Mouse (Mus musculus) kidney, postnatal 0 days (tissue): Measurements from ENCODE around the gene Prrt4. TPM values are rescaled to one million over a fixed set of nuclear protein-coding genes. Genes with fewer than 3 reads are reported as not detected.
A peak's percentile ranks its signal among the peaks of the same experiment; 100 is the strongest.

Source experiments
- ATAC-seq: fragments of 200-750 bp; cut with Nextera tagmentation; replicated peaks from 2 replicates; pipeline ENCODE4 v1.8.0; 2017; ENCODE audit warnings: low read depth, moderate number of reproducible peaks, moderate TSS enrichment, moderate library complexity; ENCODE audit not compliant: low FRiP score
- DNase-seq: peaks from one replicate; pipeline ENCODE4 v3.0.0-alpha.2; 2016; ENCODE audit warnings: low spot score
- H3K27ac ChIP-seq: fragments of 300-500 bp; sonication (generic); 2 replicates; pipeline ENCODE4 v1.5.1; 2014; ENCODE audit warnings: mild to moderate bottlenecking
- H3K27me3 ChIP-seq: fragments of 300-500 bp; sonication (generic); 2 replicates; pipeline ENCODE4 v1.6.1; 2014; ENCODE audit warnings: low read length, mixed read lengths; ENCODE audit not compliant: insufficient read depth
- H3K36me3 ChIP-seq: fragments of 300-500 bp; sonication (generic); 2 replicates; pipeline ENCODE4 v1.6.1; 2014; ENCODE audit warnings: low read length, mixed read lengths; ENCODE audit not compliant: insufficient read depth
- H3K4me1 ChIP-seq: fragments of 300-500 bp; sonication (generic); replicated peaks from 2 replicates; pipeline ENCODE4 v1.6.1; 2014; ENCODE audit warnings: antibody characterized with exemption, low read length, mixed read lengths; ENCODE audit not compliant: insufficient read depth
- H3K4me2 ChIP-seq: fragments of 300-500 bp; sonication (generic); 2 replicates; pipeline ENCODE4 v1.6.1; 2014; ENCODE audit warnings: mild to moderate bottlenecking, low read length, moderate library complexity, mixed read lengths
- H3K4me3 ChIP-seq: fragments of 300-500 bp; sonication (generic); replicated peaks from 2 replicates; pipeline ENCODE4 v1.5.1; 2014; ENCODE audit warnings: low read depth, low read length
- H3K9ac ChIP-seq: fragments of 300-500 bp; sonication (generic); 2 replicates; pipeline ENCODE4 v1.6.1; 2014; ENCODE audit warnings: low read depth, low read length
- H3K9me3 ChIP-seq: fragments of 300-500 bp; sonication (generic); replicated peaks from 2 replicates; pipeline ENCODE4 v1.6.1; 2016; ENCODE audit warnings: low read length, inconsistent platforms, mixed read lengths
- CTCF ChIP-seq: IDR thresholded peaks from 2 replicates; pipeline ENCODE4 v1.5.1; 2016; ENCODE audit warnings: antibody characterized with exemption, low read depth, mild to moderate bottlenecking, moderate library complexity
- WGBS: fragments of 180-500 bp; shearing (Covaris S2); extraction: QIAGEN DNeasy Blood & Tissue Kit; methylation state at CpG from one replicate; pipeline ENCODE4 v1.1.7; 2014; 5-methylcytosine and 5-hydroxymethylcytosine counted together
- polyA plus RNA-seq: library from polyadenylated mRNA; unstranded; fragments of >200 nt; fragmentation: Nextera tagmentation; extraction: Ambion mirVana; gene quantifications from 2 replicates; pipeline ENCODE4 v1.2.1, GENCODE M21; 2015

The Prrt4 gene
- polyA plus RNA-seq, 1 experiment from 2014 or later = 0.76 TPM

DNA sequence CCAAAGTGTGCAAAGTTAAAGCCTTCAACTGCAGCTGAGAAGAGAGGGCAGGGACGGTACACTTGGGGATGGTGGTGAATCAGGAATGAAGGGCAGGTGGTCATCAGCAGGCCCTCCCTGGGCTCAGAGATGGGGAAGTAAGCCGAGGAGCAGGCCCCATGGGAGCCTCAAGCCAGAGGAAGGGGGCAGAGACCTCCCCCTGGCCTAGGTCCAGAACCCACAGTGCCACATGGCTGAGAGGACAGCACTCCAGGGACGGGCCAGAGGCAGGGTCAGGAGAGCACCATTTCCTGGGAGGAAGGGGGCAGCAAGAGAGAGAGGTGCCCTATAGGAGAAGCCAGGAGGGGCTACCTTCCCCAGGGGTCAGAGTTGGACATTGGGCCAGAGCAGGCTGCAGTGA is 21.1 kb upstream of the Prrt4 start:
- no peaks in the 10 kb centered on the region for H3K27me3 ChIP-seq
- WGBS = 60% methylated on average over 3 of the region's 3 CpGs
- H3K4me1 ChIP-seq = no peaks in the 10 kb centered on the region
- H3K9ac ChIP-seq = no peak overlapping the region
- DNase-seq = no peak
- ATAC-seq = no peak
- no peaks in the 10 kb centered on the region for H3K9me3 ChIP-seq
- no peak overlapping the region for H3K27ac ChIP-seq
- H3K4me3 ChIP-seq = no peak overlapping the region
- no peak for TF ChIP-seq CTCF
- peaks cover 16% of the 10 kb centered on the region for H3K36me3 ChIP-seq
- H3K4me2 ChIP-seq = no peak overlapping the region

DNA sequence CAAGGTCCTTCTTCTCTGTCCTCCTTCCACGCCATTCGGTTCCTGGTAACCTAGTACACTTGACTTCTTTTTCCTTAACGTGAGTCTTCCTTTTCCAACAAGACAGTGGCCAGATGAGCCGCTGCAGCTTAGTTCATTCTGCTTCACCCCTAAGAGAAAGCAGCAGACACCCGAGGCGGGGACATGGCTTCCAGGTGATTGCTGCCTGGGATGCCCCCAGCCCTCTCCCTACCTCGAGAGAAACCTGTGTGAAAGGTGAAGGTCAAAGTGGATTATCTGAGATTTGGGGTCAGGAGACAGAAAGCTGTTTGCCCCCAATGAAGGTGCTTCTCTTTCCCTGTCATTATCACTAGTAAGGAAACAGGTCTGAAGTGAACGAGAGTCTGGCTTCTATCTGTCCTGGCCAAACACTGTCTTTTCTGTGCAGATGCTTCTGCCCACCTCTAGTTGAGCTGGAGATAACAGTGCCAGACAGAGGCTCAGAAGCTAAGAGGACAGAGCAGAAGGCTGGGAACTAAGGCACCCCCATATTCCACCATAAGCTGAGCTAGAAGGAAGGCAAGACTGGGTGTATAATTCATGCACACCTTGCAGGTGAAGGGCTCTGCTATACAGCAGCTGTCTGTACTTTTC is 20.0 kb upstream of the Prrt4 start:
- peak overlapping the region; percentile 15; the same call in 1 of the 2 replicates for H3K4me3 ChIP-seq
- H3K27me3 ChIP-seq = no peaks in the 10 kb centered on the region
- TF ChIP-seq CTCF = no peak
- no peak for ATAC-seq
- H3K27ac ChIP-seq = no peak overlapping the region
- no peak overlapping the region for H3K9ac ChIP-seq
- no peaks in the 10 kb centered on the region for H3K9me3 ChIP-seq
- DNase-seq = no peak
- 40% methylated on average over 8 of the region's 8 CpGs for WGBS
- no peaks in the 10 kb centered on the region for H3K4me1 ChIP-seq
- H3K4me2 ChIP-seq = peak overlapping the region; percentile 46
- H3K36me3 ChIP-seq = peaks cover 16% of the 10 kb centered on the region

DNA sequence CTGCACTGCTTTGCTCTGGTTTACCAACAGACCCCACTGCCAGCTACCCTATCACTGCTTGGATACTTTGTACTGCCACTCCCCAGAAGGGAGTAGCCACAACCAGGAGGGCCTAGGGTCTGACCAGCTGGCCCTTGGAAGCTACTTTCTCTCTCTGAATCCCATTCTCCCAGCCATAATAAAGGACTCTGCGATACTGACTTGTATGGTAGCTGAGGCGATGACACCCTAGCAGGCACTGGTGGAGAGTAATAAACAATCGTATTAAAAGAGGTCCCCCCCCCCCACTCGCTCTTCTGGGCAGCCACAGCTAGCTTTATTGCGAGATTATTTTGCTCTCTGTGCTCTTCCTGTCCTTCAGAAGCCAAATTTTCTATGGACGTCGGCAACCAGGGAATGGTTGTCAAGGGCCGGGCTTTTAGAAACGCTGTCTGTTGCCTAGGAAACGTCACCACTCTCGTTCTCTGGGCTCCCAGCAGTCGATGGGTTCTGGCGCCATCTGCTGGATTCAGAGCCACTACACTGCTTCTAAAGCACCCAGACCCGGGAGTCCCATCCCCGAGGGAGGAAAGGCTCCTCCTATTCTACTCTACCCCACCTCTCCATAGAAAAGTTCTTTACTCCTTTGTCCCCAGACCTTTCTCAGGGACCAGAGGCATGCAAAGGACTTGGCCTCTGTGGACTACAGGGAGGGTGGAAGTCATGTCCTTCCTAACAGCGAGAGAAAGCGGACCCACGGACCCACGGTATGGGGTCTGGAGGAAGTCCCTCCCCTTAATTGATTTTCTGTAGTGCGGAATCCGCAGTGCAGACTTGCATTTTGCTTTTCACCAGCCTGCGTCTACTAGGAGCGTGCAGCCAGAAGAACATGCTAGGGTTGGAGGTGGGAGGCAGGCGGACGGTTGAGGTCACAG is 19.2 kb upstream of the Prrt4 start:
- WGBS = 11% methylated on average over 25 of the region's 25 CpGs
- peak; percentile 99 for DNase-seq
- H3K9ac ChIP-seq = no peak overlapping the region
- no peaks in the 10 kb centered on the region for H3K27me3 ChIP-seq
- H3K27ac ChIP-seq = no peak overlapping the region
- H3K36me3 ChIP-seq = peaks cover 13% of the 10 kb centered on the region
- ATAC-seq = peak; percentile 82
- no peaks in the 10 kb centered on the region for H3K4me1 ChIP-seq
- H3K4me3 ChIP-seq = peak overlapping the region; percentile 15
- peak overlapping the region; percentile 46 for H3K4me2 ChIP-seq
- peak; percentile 95 for TF ChIP-seq CTCF
- no peaks in the 10 kb centered on the region for H3K9me3 ChIP-seq

DNA sequence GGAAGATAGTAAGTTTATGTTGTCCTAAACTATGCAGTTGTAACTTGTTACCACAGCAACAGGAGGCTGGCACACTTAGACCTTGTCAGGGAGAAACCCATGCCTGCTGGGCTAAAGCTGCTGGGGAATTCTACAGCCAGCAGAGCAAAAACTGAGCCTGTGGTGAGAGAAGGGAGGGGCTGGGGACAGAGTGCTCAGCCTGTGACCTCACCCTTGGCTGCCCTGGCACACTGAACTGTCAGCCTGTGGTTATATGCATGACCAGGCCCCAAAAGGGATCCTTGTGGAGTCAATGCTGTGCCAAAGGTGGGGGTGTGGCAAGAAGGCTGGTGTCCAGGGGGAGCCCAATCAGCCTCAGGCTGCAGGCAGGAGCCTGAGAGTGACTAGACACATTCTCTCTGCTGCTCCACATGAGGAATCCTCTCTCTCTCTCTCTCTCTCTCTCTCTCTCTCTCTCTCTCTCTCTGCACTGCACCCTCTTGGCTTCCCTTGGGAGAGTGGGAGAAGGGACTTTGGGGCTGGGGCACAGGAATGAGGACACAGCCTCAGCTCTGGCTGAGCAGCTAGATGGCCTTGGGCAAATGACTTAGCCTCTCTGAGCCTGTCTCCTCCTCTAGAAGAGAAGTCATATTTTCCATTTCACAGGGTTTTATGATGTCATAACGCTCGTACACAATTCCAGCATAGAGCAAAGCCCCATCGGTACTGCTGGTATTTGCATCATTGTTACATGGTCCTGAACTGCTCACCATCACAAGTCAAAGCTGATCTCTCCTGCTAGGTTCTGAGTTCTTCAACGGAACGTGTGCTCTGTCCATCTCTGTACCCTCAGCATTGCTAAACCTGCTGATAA is 16.7 kb upstream of the Prrt4 start:
- Histone ChIP-seq H3K9ac (no peak overlapping the region), H3K4me2 (no peak overlapping the region), H3K4me1 (no peaks in the 10 kb centered on the region), H3K36me3 (no peaks in the 10 kb centered on the region), H3K9me3 (no peaks in the 10 kb centered on the region), H3K4me3 (no peak overlapping the region), H3K27me3 (no peaks in the 10 kb centered on the region), H3K27ac (no peak overlapping the region)
- 72% methylated on average over 5 of the region's 5 CpGs for WGBS
- DNase-seq (no peak), ATAC-seq (peak; percentile 63)
- TF ChIP-seq CTCF = no peak

DNA sequence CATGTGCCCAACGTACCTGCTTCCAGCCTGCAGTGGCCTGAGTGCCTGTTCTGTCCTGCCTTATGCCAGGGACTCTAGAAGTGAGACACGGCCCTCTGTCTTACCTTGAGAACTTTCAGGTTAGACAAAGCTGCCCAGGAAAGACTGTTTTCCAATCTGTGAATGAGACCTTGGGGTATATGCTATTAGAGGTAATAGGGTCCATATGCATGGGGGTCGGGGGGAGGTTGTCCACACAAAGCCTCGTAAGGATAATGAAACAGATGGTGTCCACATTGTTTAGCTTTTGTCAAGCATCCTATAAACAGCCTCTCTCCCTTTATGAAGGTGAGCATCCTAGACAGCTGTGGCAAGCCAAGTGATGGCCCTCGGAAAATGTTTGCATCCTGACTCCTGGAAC is 15.8 kb upstream of the Prrt4 start:
- Histone ChIP-seq H3K9me3 (no peaks in the 10 kb centered on the region), H3K27me3 (no peaks in the 10 kb centered on the region), H3K36me3 (no peaks in the 10 kb centered on the region), H3K27ac (no peak overlapping the region), H3K4me3 (no peak overlapping the region), H3K4me2 (no peak overlapping the region), H3K9ac (no peak overlapping the region), H3K4me1 (no peaks in the 10 kb centered on the region)
- no peak for TF ChIP-seq CTCF
- ATAC-seq = no peak
- WGBS = 84% methylated on average over 5 of the region's 5 CpGs
- no peak for DNase-seq
